Mouse (Mus musculus): Measurements from ENCODE around the gene Evpl.
"Not testable (repeated sequence)": the region's sequence is repeated elsewhere in the genome, so short reads cannot be mapped to it uniquely, and the experiment has no call there.

Gene Evpl

GRCm38 (mm10) chr11:116237742-116238395 lies at the start of gene Evpl:
TSS of gene Evpl (minus strand) at chr11:116238077.
- no peak for DNase-seq (ENCODE audit: low spot score in 2 of 2)

- no peak for DNase-seq (ENCODE audit: low spot score in 2 of 2)
Measured at GRCm38 (mm10) chr11:116287351-116287750, 49.5 kb upstream of the Evpl start.

GRCm38 (mm10) chr11:116285770-116286191 lies 47.9 kb upstream of the Evpl start:
- no peak for DNase-seq (ENCODE audit: low spot score in 2 of 2)

DNA sequence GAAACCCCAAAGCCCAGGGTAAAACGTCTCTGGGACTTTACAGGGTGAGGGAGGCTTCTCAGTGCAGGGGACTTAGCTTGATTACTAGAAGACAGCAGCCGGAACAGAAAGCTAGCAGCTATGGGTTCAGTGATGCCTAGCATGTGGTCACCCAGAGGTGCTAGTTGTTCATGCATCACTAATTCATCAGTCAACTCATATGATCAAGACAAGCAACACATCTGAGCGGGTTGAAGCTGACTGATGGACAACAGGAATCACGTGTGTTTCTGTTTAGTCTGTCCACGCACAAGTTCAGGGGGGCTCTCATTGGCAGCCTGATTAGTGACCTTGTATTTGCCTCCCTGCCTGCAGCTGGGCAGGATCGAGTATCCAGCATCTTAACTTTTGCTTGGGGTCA lies 46.1 kb upstream of the Evpl start:
- no peak for DNase-seq (ENCODE audit: low spot score in 2 of 2)

DNA sequence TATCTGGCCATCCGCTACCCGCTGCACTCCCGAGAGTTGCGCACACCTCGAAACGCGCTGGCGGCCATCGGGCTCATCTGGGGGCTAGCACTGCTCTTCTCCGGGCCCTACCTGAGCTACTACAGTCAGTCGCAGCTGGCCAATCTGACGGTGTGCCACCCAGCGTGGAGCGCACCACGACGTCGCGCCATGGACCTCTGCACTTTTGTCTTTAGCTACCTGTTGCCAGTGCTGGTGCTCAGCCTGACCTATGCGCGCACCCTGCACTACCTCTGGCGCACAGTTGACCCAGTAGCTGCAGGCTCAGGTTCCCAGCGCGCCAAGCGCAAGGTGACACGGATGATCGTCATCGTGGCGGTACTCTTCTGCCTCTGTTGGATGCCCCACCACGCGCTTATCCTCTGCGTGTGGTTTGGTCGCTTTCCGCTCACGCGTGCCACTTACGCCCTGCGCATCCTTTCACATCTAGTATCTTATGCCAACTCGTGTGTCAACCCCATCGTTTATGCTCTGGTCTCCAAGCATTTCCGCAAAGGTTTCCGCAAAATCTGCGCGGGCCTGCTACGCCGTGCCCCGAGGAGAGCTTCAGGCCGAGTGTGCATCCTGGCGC lies 45.1 kb upstream of the Evpl start:
- DNase-seq (ENCODE audit: low spot score in 2 of 2) = no peak

- DNase-seq (ENCODE audit: low spot score in 2 of 2) = no peak
Measured at GRCm38 (mm10) chr11:116282089-116282488, 44.2 kb upstream of the Evpl start.

GRCm38 (mm10) chr11:116281671-116282070 lies 43.8 kb upstream of the Evpl start:
- no peak for DNase-seq (ENCODE audit: low spot score in 2 of 2)

DNA sequence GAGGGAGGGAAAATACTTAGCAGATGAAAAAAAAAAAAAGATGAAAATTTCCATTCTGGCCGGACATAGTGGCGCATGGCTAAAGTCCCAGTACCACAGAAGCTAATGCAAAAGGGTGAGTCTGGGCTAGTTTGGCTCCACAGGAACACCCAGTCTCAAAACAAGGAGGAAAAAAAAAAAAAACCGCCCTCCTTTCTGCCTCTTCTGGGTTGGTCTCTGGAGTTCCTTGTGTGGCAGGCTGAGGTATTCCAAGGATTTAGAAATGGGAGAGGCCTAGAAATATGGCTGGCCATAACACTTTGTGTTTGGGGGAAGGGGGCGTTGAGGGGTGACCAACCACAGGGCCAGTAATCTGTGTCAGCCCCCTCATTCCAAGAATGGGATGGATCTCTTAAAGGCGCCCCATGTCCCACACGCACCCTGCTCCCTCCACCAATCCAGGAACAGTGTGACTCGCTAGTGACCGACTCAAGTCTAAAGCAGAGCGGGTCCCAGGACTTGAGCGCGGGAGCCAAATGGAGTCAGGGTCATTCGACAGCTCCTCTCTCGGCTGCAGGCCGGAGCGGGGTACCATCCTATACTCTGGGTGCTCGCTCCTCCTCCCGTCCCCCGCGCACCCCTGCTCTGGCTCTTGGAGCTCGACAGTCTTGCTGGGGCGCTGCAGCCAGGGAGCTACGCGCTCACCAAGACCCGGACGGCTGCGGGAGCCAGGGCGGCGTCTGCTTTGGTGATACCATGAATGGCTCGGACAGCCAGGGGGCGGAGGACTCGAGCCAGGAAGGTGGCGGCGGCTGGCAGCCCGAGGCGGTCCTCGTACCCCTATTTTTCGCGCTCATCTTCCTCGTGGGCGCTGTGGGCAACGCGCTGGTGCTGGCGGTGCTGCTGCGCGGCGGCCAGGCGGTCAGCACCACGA lies 43.1 kb upstream of the Evpl start, which contains the start of gene Galr2:
Galr2 (plus strand) TSS at position 189 of the 913 bp plus-strand sequence.
- no peak for DNase-seq (ENCODE audit: low spot score in 2 of 2)

GRCm38 (mm10) chr11:116277184-116277583 lies 39.3 kb upstream of the Evpl start:
- not testable (repeated sequence) for DNase-seq (ENCODE audit: low spot score in 2 of 2)

- peak; percentile 81 to 94 for DNase-seq (ENCODE audit: low spot score in 2 of 2)
Measured at GRCm38 (mm10) chr11:116274045-116274666, 36.3 kb upstream of the Evpl start, which contains the start of gene Srp68. TSS of gene Srp68 (minus strand) at chr11:116274217.

- DNase-seq (ENCODE audit: low spot score in 2 of 2) = no peak
Measured at GRCm38 (mm10) chr11:116273469-116274044, 35.7 kb upstream of the Evpl start.

GRCm38 (mm10) chr11:116272589-116273468 lies 35.0 kb upstream of the Evpl start:
- no peak for DNase-seq (ENCODE audit: low spot score in 2 of 2)

- no peak for DNase-seq (ENCODE audit: low spot score in 2 of 2)
Measured at GRCm38 (mm10) chr11:116269560-116269959, 31.7 kb upstream of the Evpl start.

- no peak for DNase-seq (ENCODE audit: low spot score in 2 of 2)
Measured at GRCm38 (mm10) chr11:116268313-116268712, 30.4 kb upstream of the Evpl start.

DNA sequence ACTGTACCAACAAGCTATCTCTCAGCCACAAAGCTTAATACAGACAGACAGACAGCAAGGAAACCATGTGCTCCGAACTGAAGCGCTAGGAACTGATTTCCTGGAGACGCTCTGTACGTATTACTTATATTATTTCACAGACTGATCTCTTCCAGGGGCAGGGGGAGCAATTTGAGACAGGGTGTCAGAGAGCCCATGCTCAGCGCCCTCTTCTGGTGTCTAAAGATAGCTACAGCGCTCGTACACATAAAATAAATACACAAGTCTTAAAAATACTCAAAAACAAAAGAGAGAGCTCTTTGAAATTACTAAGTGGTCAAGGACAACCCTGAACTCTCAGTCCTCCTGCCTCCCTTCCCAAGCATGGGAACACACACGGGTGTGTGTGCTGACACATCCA lies 29.8 kb upstream of the Evpl start:
- DNase-seq (ENCODE audit: low spot score in 2 of 2) = no peak

DNA sequence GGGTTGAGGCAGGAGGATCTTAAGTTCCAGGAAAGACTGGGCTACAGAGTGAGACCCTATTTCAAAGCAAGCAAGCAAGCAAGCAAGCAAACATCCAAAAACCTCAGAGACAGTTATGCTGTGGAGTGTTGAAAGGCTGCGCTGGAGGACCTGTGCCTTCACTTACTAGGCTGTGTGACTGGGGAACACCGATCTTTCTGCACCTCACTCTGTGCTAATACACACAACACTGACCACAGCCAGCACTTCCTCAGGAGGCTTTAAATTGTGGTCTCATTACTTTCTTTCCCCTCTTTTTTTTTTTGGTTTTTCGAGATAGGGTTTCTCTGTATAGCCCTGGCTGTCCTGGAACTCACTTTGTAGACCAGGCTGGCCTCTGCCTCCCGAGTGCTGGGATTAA lies 28.0 kb upstream of the Evpl start:
- DNase-seq (ENCODE audit: low spot score in 2 of 2) = no peak

DNA sequence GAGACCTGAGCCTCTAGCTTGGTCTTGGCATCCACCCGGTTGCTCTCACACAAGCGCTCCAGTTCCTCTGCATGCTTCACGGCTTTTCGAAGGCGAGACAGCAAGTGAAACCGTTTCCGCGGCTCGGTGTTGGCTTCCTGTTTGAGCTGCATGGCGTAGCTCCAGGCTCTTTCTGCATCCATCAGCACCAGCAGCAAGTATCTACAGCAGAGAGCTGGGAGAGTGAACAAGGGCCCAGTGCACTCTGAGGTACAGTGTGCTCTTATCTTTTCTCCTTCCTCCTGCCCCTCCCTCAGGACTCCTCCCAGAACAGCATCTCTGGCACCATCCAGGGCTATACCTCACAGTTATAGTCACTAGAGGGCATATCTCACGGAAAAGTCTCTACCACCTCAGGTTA lies 27.5 kb upstream of the Evpl start:
- DNase-seq (ENCODE audit: low spot score in 2 of 2) = peak in 1 of 2 experiments; percentile 26

GRCm38 (mm10) chr11:116260259-116260658 lies 22.4 kb upstream of the Evpl start:
- no peak for DNase-seq (ENCODE audit: low spot score in 2 of 2)

GRCm38 (mm10) chr11:116259461-116259860 lies 21.6 kb upstream of the Evpl start:
- no peak for DNase-seq (ENCODE audit: low spot score in 2 of 2)

DNA sequence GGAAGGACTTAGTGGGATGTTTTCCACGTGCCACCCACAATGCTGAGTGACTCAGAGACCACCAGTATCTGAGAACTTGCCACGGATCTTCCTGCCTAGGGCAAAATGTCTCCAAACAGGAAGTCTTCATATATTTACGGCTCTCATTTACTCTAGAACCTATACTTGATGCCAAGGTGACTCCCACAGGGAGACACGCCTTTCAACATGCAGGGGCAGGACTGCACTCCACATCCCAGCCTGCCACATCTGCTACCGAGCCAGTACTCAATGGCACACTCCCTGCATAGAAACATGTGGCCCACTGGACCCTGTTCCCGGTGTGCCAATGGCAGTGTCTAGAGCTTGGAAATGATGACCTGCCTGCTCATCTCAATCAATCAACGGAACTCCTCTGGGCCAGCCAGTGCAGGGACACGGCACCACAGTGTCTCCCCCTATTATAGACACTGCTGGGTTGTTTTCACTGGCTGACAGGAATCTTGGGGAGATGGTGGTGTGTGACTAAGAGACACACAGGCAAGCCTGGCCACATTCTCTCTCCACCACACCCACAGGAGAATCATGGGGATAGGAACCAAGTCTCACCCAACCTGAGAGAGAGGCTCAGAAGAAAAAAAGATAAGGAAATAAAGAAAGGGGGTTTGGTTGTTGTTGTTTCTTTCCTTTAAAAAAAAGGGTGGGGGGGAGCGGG lies 18.3 kb upstream of the Evpl start:
- DNase-seq (ENCODE audit: low spot score in 2 of 2) = peak in 1 of 2 experiments; percentile 28
